Mouse (Mus musculus) liver, postnatal 0 days (tissue): ENCODE measurements around the gene Wdtc1. TPM values are rescaled to one million over a fixed set of nuclear protein-coding genes. Genes with fewer than 3 reads are reported as not detected.

ENCODE experiments used
- ATAC-seq: fragments of 200-750 bp; cut with Nextera tagmentation; 2 replicates; pipeline ENCODE4 v1.8.0; 2017; ENCODE audit warnings: mild to moderate bottlenecking, moderate library complexity
- DNase-seq: peaks from one replicate; pipeline ENCODE4 v3.0.0-alpha.2; 2016
- H3K27ac ChIP-seq: fragments of 300-500 bp; sonication (generic); 2 replicates; pipeline ENCODE4 v1.5.1; 2014; ENCODE audit warnings: antibody characterized with exemption, moderate library complexity, mild to moderate bottlenecking, low read depth
- H3K27me3 ChIP-seq: fragments of 300-500 bp; sonication (generic); 2 replicates; pipeline ENCODE4 v1.6.1; 2014; ENCODE audit warnings: low read length, control low read depth, mixed read lengths; ENCODE audit not compliant: insufficient read depth
- H3K36me3 ChIP-seq: fragments of 300-500 bp; sonication (generic); replicated peaks from 2 replicates; pipeline ENCODE4 v1.6.1; 2014; ENCODE audit warnings: mild to moderate bottlenecking, control low read depth, low read length, moderate library complexity, mixed read lengths; ENCODE audit not compliant: insufficient read depth
- H3K4me1 ChIP-seq: fragments of 300-500 bp; sonication (generic); 2 replicates; pipeline ENCODE4 v1.6.1; 2014; ENCODE audit warnings: antibody characterized with exemption, mild to moderate bottlenecking, control low read depth; ENCODE audit not compliant: insufficient read depth
- H3K4me2 ChIP-seq: fragments of 300-500 bp; sonication (generic); 2 replicates; pipeline ENCODE4 v1.6.1; 2014; ENCODE audit warnings: low read depth, mild to moderate bottlenecking, low read length, moderate library complexity, mixed read lengths
- H3K4me3 ChIP-seq: fragments of 300-500 bp; sonication (generic); 2 replicates; pipeline ENCODE4 v1.5.1; 2014; ENCODE audit warnings: low read depth, low read length
- H3K9ac ChIP-seq: fragments of 300-500 bp; sonication (generic); replicated peaks from 2 replicates; pipeline ENCODE4 v1.6.1; 2014; ENCODE audit warnings: mild to moderate bottlenecking, moderate library complexity
- H3K9me3 ChIP-seq: fragments of 300-500 bp; sonication (generic); 2 replicates; pipeline ENCODE4 v1.6.1; 2016; ENCODE audit warnings: mild to moderate bottlenecking, control low read depth, low read length, mixed read lengths
- CTCF ChIP-seq: sonication (generic); IDR thresholded peaks from 2 replicates; pipeline ENCODE4 v1.5.1; 2016; ENCODE audit warnings: antibody characterized with exemption, low read depth
- EP300 ChIP-seq: IDR thresholded peaks from 2 replicates; pipeline ENCODE4 v1.6.1; 2016; ENCODE audit warnings: antibody characterized with exemption, low read depth, mild to moderate bottlenecking
- WGBS: fragments of 180-500 bp; shearing (Covaris S2); extraction: QIAGEN DNeasy Blood & Tissue Kit; methylation state at CpG from one replicate; pipeline ENCODE4 v1.1.7; 2014; ENCODE audit not compliant: insufficient replicate concordance; 5-methylcytosine and 5-hydroxymethylcytosine counted together
- polyA plus RNA-seq: library from polyadenylated mRNA; unstranded; fragments of >200 nt; fragmentation: Nextera tagmentation; extraction: Ambion mirVana; gene quantifications from 2 replicates; pipeline ENCODE4 v1.2.1, GENCODE M21; 2015

Gene Wdtc1
- polyA plus RNA-seq, 1 experiment from 2014 or later, result 5.3 TPM

DNA sequence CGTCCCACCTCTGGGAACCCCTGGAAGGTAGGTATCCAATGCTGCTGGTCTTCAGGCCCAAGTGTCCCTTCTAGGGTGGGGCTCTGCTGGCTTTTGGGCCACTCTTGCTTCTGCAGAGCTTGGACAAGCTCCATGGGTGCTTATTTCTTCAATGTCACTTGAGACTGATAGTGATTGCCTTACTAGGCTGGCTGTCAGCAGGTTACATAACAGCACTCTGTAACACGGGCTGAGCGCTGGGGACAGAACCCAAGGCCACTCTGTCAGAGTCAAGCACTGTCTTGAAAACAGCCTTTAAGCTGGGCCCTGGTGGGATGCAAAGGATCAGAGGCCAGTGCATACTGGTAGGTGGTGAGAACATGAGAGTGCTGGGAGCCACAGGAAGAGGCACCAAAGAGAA, 88.0 kb downstream of the Wdtc1 start:
- 89% methylated on average over 3 of the region's 3 CpGs for WGBS
- 0 out of 2 replicates have a peak, but pooled peaks cover 3% of the 10 kb centered on the region for H3K4me1 ChIP-seq
- TF ChIP-seq EP300 (no peak), CTCF (no peak)
- no peak for ATAC-seq
- peaks cover 59% of the 10 kb centered on the region for H3K36me3 ChIP-seq
- no peak for DNase-seq
- H3K4me2 ChIP-seq, result no peak overlapping the region
- no peaks in the 10 kb centered on the region for H3K27me3 ChIP-seq
- no peak overlapping the region for H3K4me3 ChIP-seq
- no peak overlapping the region for H3K9ac ChIP-seq
- no peak overlapping the region for H3K27ac ChIP-seq
- no peaks in the 10 kb centered on the region for H3K9me3 ChIP-seq

DNA sequence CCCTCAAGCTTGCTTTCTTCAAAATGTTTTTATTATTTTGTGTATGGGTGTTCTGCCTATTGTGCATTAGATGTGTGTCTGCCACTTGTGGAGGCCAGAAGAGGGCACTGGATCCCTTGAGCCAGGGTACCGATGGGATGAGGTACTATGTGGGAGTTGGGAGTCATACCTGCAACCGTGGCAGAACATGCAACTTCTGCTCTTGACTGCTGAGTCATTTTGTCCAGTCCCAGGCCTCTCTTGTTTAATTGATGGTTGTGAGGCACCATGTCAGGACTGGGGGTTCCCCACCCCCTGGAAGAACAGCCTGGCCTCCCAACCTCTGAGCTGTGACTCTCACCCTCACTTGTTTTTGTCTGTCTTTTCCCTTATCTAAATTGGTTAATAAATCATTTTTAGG, 88.7 kb downstream of the Wdtc1 start:
- no peak overlapping the region for H3K4me2 ChIP-seq
- no peaks in the 10 kb centered on the region for H3K9me3 ChIP-seq
- no peaks in the 10 kb centered on the region for H3K27me3 ChIP-seq
- H3K4me3 ChIP-seq, result no peak overlapping the region
- DNase-seq (no peak), ATAC-seq (no peak)
- no peak overlapping the region for H3K9ac ChIP-seq
- WGBS, result 69% methylated on average over 2 of the region's 2 CpGs
- H3K27ac ChIP-seq, result no peak overlapping the region
- peaks cover 51% of the 10 kb centered on the region for H3K36me3 ChIP-seq
- 0 out of 2 replicates have a peak, but pooled peaks cover 3% of the 10 kb centered on the region for H3K4me1 ChIP-seq
- TF ChIP-seq EP300, result no peak

DNA sequence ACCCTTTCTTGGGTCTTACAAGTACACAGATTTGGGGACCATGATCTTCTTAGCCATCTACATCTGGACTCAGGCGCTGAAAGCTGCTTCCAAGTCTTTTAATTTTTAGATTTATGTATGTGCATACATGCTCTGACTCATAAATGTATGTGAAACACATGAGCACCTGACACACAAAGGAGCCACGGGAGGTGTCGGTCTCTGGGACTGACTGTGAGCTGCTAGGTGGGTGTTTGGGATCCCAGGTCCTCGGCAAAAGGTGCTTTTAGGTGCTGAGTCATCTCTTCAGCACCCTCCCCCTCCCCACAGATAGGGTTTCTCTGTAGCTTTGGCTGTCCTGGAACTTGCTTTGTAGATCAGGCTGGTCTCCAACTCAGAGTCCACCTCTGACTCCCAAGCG, 89.5 kb downstream of the Wdtc1 start:
- Histone ChIP-seq H3K4me2 (no peak overlapping the region), H3K4me1 (0 out of 2 replicates have a peak, but pooled peaks cover 3% of the 10 kb centered on the region), H3K36me3 (peaks cover 43% of the 10 kb centered on the region), H3K27ac (no peak overlapping the region), H3K27me3 (no peaks in the 10 kb centered on the region), H3K9me3 (no peaks in the 10 kb centered on the region), H3K4me3 (no peak overlapping the region), H3K9ac (no peak overlapping the region)
- no peak for ATAC-seq
- no peak for DNase-seq
- WGBS, result 78% methylated on average over 5 of the region's 5 CpGs
- TF ChIP-seq CTCF (no peak), EP300 (no peak)

DNA sequence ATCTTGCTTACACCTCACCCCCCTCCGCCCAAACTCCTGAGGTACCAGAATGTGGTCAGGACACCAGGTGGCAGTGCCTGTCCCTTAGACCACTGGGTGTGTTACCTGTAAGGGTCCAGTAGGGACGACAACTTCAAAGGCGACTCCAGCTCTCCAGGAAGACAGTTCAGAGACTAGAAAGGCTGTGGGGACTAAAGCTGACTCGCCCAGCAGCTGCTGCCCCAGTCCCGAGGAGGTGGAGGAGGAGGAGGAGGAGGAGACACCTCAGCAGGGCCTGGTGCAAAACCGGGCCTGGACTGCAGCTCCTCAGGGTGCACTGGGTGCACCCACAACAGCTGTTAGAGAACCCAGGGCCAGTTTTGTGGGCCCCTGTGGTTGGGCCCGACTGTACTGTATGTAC, 90.4 kb downstream of the Wdtc1 start, which contains the start of gene Sytl1:
Sytl1 (minus strand) TSS at position 232 of the 400 bp plus-strand sequence.
- Histone ChIP-seq H3K9ac (peak within 1 kb of the TSS; percentile 30), H3K4me2 (peak within 1 kb of the TSS; percentile 55), H3K4me1 (0 out of 2 replicates have a peak, but pooled peaks cover 3% of the 10 kb centered on the region), H3K4me3 (peak within 1 kb of the TSS; percentile 9), H3K27me3 (no peaks in the 10 kb centered on the region), H3K9me3 (no peaks in the 10 kb centered on the region), H3K27ac (no peak within 1 kb of the TSS), H3K36me3 (peaks cover 35% of the 10 kb centered on the region)
- WGBS, result 29% methylated on average over 7 of the region's 7 CpGs
- no peak for DNase-seq
- ATAC-seq, result no peak
- TF ChIP-seq EP300 (no peak), CTCF (peak; percentile 42; the same call in 1 of the 2 replicates)

DNA sequence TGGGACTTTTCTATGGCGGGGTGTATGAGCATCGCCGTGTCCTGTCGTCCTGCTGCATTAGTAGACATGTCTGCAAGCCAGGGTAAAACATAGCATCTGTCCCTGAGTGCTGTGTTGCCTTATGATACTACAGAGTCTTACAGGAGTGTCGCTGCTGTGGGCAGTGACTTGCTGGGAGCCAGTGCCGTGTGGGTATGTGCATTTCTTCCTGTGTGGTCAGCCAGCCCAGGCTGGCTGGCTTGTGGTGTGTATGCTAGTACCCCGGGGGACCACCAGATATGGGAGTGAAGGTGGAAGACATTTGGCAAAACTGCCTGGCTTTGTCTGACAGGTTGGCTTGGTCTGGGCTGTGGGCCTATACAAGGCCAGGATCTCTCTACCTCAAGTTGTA, 90.9 kb downstream of the Wdtc1 start:
- Histone ChIP-seq H3K9me3 (no peaks in the 10 kb centered on the region), H3K27me3 (no peaks in the 10 kb centered on the region), H3K36me3 (peaks cover 29% of the 10 kb centered on the region), H3K9ac (peak overlapping the region; percentile 30; the same call in 1 of the 2 replicates), H3K4me3 (peak overlapping the region; percentile 9), H3K4me1 (0 out of 2 replicates have a peak, but pooled peaks cover 3% of the 10 kb centered on the region), H3K4me2 (peak overlapping the region; percentile 55), H3K27ac (no peak overlapping the region)
- no peak for TF ChIP-seq EP300
- no peak for TF ChIP-seq CTCF
- DNase-seq (no peak), ATAC-seq (no peak)
- 42% methylated on average over 7 of the region's 7 CpGs for WGBS

DNA sequence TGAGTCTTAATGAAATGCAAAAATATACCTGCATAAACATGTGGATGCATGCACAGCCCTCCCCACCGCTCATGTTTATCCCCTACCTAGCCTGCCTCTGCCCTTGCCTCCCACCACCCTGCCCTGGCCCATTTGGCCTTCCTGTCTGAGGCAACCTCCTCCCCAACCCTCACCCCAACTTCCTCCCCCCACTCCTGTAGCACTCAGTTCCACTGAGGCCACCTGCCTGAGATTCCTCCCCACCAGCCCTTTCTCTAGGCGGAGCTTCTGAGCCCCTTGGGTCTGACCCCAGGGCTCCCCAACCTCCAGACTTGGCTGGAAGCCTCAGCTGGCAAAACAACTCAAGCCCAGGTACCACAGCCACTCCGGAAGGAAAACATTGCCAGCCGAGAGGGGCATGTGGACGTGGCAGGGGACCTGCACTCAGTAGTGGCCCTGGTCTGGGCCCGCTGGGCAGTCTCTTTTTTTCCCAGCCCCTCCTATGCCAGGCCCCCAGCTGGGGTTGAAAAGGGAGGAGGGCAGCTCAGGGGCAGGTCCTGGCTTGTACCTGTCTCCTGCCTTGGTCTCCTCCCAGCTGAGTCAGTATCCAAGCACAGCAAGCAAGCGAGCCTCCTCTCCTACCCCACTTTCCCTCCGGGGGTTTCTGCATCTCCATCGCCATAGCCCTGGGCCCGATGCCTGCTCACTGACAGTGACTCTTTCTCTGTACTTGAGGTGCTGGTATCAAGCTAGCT, 91.5 kb downstream of the Wdtc1 start:
- Histone ChIP-seq H3K36me3 (peaks cover 24% of the 10 kb centered on the region), H3K9ac (peak overlapping the region; percentile 30), H3K27me3 (peaks cover 2% of the 10 kb centered on the region; the same call in 1 of the 2 replicates), H3K9me3 (no peaks in the 10 kb centered on the region), H3K4me1 (0 out of 2 replicates have a peak, but pooled peaks cover 3% of the 10 kb centered on the region), H3K4me3 (peak overlapping the region; percentile 9; the same call in 1 of the 2 replicates), H3K27ac (no peak overlapping the region), H3K4me2 (peak overlapping the region; percentile 55)
- no peak for DNase-seq
- 51% methylated on average over 10 of the region's 10 CpGs for WGBS
- no peak for ATAC-seq
- TF ChIP-seq CTCF (no peak), EP300 (no peak)
